Mouse (Mus musculus) ES-CJ7 (cell line): ENCODE data around the gene Aak1.
"Not testable (repeated sequence)": the region's sequence is repeated elsewhere in the genome, so short reads cannot be mapped to it uniquely, and the experiment has no call there.

Experiments
- DNase-seq: peaks from one replicate; pipeline ENCODE4 v3.0.0; 2011; ENCODE audit warnings: low read depth, low spot score

Gene Aak1

DNA sequence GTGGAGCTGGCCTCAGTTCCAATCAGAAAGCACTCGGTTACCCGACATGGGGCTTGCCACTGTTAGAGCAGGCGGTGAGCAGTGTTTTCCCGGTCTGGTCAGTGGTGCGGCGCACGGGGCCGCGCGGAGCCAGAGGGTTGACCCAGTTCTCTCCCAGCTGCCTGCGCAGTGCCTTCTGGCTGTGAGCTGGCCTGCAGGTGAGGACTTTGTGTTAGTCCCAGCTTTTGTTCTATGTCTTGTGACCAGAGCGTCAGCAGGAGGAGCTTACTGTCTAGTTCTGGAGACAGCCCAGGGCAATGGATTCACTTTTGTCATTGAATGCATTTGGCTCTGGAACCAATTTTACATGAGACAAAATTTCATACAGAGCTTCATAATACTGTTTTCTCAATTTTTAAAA is 172.5 kb downstream of the Aak1 start:
- no peak for DNase-seq

DNA sequence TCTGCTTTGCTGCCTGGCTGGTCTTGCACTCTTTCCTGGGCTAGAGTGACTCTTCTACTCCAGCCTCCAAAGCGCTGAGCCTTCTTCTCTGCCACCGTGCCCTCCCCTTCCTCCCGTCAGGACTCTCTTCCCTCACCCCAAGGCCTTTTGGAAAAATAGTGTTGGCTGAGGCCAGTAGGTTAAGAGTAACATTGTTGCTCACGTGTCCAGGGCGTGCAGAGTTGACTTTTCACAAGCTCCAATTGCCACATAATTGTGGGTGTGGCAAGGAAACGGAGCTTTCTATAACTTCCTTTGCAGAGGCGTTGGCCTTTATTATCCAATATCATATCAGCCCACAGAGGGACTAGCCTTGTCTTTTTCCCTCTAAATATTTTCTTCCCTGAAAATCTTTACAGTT is 177.7 kb downstream of the Aak1 start:
- no peak for DNase-seq

DNA sequence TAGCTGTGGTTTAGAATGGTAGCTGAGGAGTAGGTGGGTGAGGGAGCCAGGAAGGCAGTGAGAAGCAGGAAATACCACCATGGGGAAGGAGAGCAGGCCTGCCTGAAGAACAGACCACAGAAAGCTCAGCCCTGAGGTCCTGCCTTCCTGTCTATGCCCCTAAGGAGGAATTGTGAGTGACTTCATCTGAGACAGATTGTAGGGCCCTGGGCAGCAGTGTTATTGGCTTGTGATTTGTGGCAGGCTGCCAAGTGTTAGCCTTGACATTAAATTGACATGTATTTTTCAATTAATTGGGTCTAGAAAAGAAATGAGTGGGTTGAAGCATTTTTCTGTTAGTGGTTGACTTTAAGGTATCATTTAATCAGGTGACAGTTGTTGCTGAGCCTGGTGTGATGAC is 179.6 kb downstream of the Aak1 start:
- DNase-seq = no peak

DNA sequence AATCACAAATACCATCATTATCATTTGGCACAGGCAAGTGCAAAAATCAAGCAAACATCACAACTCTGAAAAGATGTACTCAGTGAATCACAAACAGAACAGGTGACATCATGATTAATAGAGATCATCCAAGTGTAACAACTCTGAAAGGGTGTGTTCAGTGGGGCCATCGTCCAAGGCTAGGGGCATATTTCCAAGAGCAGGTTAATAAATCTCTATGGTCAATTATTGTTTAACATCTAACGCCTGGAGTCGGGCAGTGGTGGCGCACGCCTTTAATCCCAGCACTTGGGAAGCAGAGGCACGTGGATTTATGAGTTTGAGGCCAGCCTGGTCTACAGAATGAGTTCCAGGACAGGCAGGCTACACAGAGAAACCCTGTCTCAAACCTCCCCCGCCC is 182.0 kb downstream of the Aak1 start:
- not testable (repeated sequence) for DNase-seq

DNA sequence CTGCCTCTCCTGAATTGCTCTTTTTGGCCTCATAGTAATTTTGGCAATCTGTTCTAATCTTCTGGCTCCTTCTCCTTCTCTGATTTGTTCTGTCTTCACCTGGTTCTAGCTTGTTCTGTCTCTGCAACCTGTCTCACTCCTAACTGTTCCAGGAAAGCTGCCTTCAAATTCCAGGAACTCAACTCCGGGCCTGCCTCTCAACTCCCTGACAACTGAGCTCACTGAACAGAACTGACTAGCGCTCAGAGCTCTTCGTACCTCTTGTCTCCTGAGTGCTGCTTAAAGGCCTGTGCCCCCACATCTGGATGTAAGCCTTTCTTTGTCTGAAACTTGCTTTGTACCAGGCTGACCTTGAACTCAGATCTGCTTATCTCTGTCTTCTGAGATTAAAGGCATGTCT is 183.1 kb downstream of the Aak1 start:
- no peak for DNase-seq

DNA sequence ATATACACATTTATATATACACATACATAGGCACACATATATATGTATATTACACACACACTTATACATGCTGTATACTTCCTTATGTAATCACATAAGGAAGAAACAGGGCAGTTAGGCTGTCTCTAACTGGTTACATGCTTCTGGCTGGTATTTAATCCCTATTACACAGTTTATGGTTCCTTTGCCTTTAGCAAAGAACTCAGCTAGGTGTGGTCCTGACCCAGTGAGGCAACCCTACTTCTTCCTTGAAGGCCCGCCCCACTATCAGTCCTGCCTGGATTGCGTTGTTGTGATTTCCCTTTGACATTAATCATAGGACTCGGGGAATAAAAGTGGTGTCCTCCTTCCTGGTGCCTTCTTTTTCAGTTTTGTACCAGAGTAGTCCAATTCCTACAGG is 185.1 kb downstream of the Aak1 start:
- no peak for DNase-seq

DNA sequence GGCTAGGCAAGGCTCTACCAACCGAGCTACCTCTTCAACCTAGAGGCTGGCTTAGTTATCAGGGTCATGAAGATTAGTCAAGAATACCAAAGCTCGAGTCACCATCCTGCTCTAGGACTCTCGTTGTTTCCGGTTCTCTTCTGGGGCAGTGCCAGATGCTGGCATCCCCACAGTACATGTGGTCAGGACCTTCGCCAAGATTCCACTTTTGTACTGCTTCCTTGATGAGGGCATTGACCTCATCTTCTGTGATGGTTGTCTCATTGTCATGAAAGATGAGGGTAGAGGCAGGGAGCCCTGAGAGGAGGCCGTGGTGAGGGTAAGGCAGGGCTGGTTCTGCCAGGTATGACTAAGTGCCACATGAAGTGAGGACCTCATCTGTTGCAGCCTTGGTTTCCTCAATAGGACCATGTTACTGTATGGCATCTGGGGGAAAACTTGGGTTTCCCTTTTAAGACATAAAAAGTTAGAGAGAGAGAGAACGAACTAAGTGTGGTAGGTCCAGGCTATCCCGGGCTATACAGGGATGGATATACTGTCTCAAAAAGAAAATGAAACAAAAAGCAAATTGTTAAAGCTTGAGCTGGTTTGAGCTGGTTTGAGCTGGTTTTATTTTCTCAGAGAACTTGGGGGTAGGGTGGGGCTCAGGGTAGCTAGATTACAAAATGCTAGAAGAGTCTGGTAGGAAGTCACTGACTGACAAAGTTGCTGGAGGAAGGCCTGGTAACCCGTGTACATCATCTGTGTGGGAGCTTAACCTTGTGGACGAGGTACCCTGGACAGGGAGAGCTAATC is 188.7 kb downstream of the Aak1 start:
- DNase-seq = no peak

DNA sequence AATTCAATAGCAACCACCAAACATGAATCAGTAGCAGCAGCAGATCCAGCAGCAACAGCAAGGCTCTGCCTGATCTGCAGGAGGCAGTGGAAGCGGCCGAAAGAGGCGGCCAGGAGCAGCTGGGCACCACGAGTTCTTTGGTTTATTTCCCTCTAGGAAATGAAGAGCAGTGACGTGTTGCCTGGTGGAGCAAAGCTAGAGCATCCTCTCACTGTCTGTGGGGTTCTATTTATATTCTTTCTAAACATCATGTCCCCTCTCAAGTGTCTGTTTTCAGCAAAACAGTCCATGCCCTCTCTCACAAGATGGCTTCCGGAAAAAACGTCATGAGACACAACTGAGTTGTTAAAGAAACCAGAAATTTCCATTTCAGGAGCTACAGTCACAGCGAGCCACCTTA is 189.8 kb downstream of the Aak1 start:
- DNase-seq = no peak

DNA sequence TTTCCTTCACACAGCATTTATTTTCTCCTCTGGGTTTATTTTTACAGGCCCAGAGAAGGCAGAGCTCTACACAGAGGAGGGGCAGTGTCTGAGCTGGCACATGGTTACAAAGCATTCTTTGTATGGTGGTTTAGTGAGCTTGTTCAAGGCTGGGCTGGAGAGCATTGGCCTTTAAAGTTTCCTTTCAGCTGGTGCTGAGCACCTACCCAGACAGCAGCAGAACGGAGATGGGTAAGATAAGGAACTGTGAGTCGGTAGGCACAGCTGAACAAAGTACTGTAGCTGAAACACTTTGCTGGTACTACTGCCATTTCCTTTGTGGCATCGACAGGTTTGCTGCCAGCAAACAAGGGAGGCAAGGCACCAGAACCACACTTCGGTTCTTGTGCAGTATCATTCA is 191.7 kb downstream of the Aak1 start:
- DNase-seq = no peak

DNA sequence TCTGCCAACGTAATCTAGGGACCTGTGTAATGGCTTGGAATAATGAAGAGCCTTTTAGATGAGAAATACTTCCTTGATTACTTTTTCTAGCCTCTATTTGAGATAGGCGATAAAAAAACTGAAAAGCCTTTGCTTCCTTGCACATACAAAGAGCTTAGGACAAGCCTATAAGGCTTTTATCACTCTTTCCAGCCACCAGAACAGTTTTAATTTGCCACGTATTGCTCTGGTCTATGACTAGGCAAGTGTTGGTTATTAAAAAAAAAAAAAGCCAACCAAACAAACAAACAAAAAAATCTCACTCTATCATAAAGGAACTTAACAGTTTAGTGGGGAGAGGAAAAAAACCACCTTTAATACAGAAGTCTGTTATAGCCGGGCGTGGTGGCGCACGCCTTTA is 192.1 kb downstream of the Aak1 start:
- DNase-seq = no peak

DNA sequence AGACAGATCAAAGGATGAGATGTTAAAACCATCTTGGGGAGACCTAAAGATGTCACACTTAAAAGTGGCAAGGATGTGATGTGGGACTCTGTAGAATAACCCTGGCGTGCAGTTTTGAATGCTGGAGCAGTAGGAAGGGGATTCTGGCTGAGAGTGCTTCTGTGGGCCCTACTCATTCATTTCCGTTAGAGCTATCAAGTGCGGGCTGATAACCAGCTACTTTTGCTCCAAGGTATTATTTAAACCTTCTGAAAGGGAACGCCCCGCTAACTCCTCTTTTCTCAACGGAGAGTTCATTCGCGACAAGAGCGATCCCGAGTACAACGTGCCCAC is 192.7 kb downstream of the Aak1 start:
- DNase-seq = no peak

DNA sequence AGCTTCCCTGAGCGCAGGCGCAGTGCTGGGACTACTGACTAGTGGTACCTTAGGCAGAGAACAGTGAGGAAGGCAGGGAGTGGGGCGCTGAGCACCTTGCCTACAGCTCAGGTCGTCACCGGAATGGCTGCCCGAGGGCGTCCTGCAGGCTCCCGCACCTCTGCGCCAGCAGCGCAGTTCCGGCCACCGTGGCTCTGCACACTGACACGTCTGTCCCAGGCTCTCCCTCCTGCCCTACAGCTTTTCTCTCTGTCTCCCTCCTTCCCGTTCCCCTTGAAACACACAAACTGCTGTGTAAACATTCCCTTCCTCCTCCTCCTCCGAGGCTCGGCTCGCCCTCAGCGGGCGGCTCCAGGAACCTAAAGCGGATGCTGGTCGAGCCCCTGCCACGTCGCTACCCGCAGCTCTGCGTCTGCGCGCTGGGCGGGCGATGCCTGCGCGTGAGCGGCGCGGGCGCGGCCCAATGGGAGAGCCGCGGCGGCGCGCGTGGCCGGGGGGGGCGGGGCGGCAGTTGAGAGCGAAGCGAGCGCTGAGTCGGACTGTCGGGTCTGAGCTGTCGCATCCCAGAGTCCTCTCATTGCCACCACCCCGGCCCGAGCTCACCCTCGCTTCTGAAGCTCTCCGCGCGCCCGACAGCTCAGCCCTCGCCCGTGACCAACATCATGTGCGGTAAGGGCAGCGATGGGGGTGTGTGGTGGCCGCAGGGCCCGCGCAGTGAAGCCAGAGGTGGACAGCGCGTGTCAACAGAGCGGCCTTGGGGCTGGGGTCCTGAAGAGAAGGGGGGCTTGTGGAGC is 193.2 kb downstream of the Aak1 start, which contains the start of gene Gfpt1:
Gfpt1 (plus strand) TSS at position 510 of the 794 bp plus-strand sequence.
- peak; percentile 94 for DNase-seq

DNA sequence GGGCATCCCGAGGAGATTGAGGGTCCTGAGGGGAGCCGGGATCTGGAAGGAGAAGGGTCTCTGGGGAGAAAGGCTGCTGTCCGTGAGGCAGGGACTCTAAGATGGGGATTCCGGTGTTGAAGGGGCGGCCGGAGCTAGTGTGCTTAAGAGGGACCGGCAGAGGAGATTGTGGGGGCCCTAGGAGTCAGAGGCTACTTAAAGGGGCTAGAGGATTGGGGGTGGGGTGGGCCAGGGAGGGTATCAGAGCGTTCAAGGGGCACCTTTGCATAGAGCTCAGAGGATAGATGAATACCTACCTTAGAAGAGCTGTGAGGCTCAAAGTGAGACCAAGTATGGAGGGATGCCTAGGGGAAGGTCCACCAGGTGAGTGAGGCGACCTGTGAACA is 193.8 kb downstream of the Aak1 start:
- DNase-seq = no peak

DNA sequence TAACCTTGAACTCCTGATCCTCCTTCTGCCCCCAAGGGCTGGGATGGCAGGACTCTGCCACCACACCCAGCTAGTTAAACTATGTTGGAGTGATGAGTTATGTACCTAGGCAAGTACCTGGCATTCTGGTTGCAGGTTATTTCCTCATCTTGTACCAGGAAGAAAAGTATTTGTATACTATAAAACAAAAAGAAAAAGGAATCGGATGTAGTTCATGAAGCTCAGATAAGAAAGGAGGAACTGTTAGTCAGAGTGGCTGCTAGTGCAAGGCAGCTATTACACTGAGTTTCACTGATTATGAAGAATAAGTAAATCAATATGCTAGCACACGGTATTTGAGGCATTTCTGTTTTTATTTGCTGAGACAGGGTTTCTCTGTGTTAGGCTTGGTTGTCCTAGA is 195.6 kb downstream of the Aak1 start:
- DNase-seq = no peak

DNA sequence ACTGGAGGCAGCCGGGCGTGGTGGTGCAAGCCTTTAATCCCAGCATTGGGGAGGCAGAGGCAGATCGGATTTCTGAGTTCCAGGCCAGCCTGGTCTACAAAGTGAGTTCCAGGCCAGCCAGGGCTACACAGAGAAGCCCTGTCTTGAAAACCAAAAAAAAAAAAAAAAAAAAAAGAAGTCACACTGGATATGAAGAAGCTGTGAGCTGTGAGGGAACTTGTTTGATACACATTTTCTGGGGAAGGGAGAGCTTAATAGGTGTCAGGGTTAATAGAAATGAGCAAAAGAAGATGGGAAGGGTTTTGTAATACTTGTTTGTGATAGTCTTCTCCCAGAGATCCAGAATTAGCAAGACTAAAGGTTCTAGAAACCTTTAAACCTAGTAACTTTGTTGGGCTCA is 196.2 kb downstream of the Aak1 start:
- DNase-seq = no peak

DNA sequence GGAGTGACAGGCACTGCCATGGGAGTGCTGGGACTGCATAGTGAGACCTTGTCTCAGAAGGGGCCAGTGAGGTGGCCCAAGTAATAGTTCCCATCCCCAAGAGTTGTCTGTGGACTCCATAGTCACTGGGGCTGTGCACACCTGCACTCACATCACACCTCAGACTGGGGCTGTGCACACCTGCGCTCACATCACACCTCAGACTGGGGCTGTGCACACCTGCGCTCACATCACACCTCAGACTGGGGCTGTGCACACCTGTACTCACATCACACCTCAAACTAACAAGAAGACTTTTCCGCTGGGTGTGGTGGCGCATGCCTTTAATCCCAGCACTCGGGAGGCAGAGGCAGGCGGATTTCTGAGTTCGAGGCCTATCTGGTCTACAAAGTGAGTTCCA is 199.4 kb downstream of the Aak1 start:
- not testable (repeated sequence) for DNase-seq

DNA sequence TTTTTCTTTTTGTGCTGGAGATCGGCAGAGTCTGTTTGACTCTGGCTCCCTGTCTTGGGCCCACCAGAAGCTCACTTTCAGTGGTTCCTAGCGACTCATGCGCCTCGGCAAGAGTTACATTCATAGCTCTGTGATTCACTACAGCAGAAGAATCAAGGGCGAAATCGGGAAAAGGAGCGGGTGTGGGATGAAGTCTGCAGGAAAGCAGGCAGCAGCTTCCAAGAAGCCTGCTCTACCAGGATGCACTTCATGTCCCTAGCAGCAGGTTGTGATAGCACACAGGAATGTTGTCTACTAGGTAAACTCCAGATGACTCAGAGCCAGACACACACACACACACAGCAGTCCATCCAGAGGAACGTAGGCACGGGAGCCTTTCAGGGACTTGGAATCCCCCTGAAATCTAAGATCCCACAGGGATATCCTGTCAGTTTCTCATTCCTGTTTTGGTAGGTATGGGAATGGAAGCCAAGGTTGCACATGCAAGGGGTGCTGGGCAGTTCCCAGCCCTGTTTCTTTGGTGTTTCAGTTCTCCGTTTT is 202.6 kb downstream of the Aak1 start:
- no peak for DNase-seq
